Mouse (Mus musculus): ENCODE results near the gene Npnt.

Gene Npnt

GRCm38 (mm10) chr3:132940181-132940990 is 9.7 kb downstream of the Npnt start:
- no peak for DNase-seq (ENCODE audit: low read depth, low spot score)

GRCm38 (mm10) chr3:132939006-132939405 is 11.1 kb downstream of the Npnt start:
- DNase-seq (ENCODE audit: low read depth, low spot score), result no peak

GRCm38 (mm10) chr3:132934649-132935048 is 15.4 kb downstream of the Npnt start:
- no peak for DNase-seq (ENCODE audit: low read depth, low spot score)

- DNase-seq (ENCODE audit: low read depth, low spot score), result no peak
Measured at GRCm38 (mm10) chr3:132931526-132931925, 18.6 kb downstream of the Npnt start.

GRCm38 (mm10) chr3:132929866-132930265 is 20.2 kb downstream of the Npnt start:
- DNase-seq (ENCODE audit: low read depth, low spot score), result no peak

- DNase-seq (ENCODE audit: low read depth, low spot score), result no peak
Measured at GRCm38 (mm10) chr3:132928186-132928585, 21.9 kb downstream of the Npnt start.

- DNase-seq (ENCODE audit: low read depth, low spot score), result no peak
Measured at GRCm38 (mm10) chr3:132919798-132920197, 30.3 kb downstream of the Npnt start.

- DNase-seq (ENCODE audit: low read depth, low spot score), result no peak
Measured at GRCm38 (mm10) chr3:132919240-132919639, 30.9 kb downstream of the Npnt start.

GRCm38 (mm10) chr3:132917356-132918090 is 32.6 kb downstream of the Npnt start:
- DNase-seq (ENCODE audit: low read depth, low spot score), result no peak

- DNase-seq (ENCODE audit: low read depth, low spot score), result no peak
Measured at GRCm38 (mm10) chr3:132915661-132916060, 34.4 kb downstream of the Npnt start.

- DNase-seq (ENCODE audit: low read depth, low spot score), result no peak
Measured at GRCm38 (mm10) chr3:132912420-132912819, 37.7 kb downstream of the Npnt start.

GRCm38 (mm10) chr3:132911716-132912115 is 38.4 kb downstream of the Npnt start:
- no peak for DNase-seq (ENCODE audit: low read depth, low spot score)

GRCm38 (mm10) chr3:132910727-132911126 is 39.4 kb downstream of the Npnt start:
- DNase-seq (ENCODE audit: low read depth, low spot score), result no peak

GRCm38 (mm10) chr3:132909736-132910135 is 40.4 kb downstream of the Npnt start:
- no peak for DNase-seq (ENCODE audit: low read depth, low spot score)

- no peak for DNase-seq (ENCODE audit: low read depth, low spot score)
Measured at GRCm38 (mm10) chr3:132907506-132908203, 42.4 kb downstream of the Npnt start.

- DNase-seq (ENCODE audit: low read depth, low spot score), result no peak
Measured at GRCm38 (mm10) chr3:132905224-132905930, 44.7 kb downstream of the Npnt start.

GRCm38 (mm10) chr3:132903386-132903785 is 46.7 kb downstream of the Npnt start:
- DNase-seq (ENCODE audit: low read depth, low spot score), result no peak

- DNase-seq (ENCODE audit: low read depth, low spot score), result no peak
Measured at GRCm38 (mm10) chr3:132902921-132903320, 47.2 kb downstream of the Npnt start.

GRCm38 (mm10) chr3:132902206-132902605 is 47.9 kb downstream of the Npnt start:
- no peak for DNase-seq (ENCODE audit: low read depth, low spot score)

GRCm38 (mm10) chr3:132897891-132898290 is 52.2 kb downstream of the Npnt start:
- DNase-seq (ENCODE audit: low read depth, low spot score), result no peak

GRCm38 (mm10) chr3:132897390-132897789 is 52.7 kb downstream of the Npnt start:
- no peak for DNase-seq (ENCODE audit: low read depth, low spot score)

- no peak for DNase-seq (ENCODE audit: low read depth, low spot score)
Measured at GRCm38 (mm10) chr3:132894086-132894485, 56.0 kb downstream of the Npnt start.
